Mouse (Mus musculus) limb, embryonic 14.5 days (tissue): Measurements from ENCODE around the gene Mamld1. TPM values are rescaled to one million over a fixed set of nuclear protein-coding genes. Genes with fewer than 3 reads are reported as not detected.

Experiments used
- ATAC-seq: fragments of 200-750 bp; cut with Nextera tagmentation; 2 replicates; pipeline ENCODE4 v1.8.0; 2017; ENCODE audit warnings: low read depth, moderate number of reproducible peaks, moderate TSS enrichment; ENCODE audit not compliant: low FRiP score
- DNase-seq: peaks from one replicate; pipeline ENCODE4 v3.0.0-alpha.2; 2015; ENCODE audit warnings: low spot score
- H3K27ac ChIP-seq: fragments of 300-500 bp; sonication (generic); replicated peaks from 2 replicates; pipeline ENCODE4 v1.5.1; 2014; ENCODE audit warnings: low read depth, mild to moderate bottlenecking, low read length, moderate library complexity, mixed read lengths
- H3K27me3 ChIP-seq: fragments of 300-500 bp; sonication (generic); 2 replicates; pipeline ENCODE4 v1.6.1; 2014; ENCODE audit warnings: low read length, mixed read lengths; ENCODE audit not compliant: control insufficient read depth, insufficient read depth
- H3K36me3 ChIP-seq: fragments of 300-500 bp; sonication (generic); 2 replicates; pipeline ENCODE4 v1.6.1; 2014; ENCODE audit warnings: mild to moderate bottlenecking, low read length, moderate library complexity, mixed read lengths; ENCODE audit not compliant: control insufficient read depth, insufficient read depth
- H3K4me1 ChIP-seq: fragments of 300-500 bp; sonication (generic); 2 replicates; pipeline ENCODE4 v1.6.1; 2014; ENCODE audit warnings: antibody characterized with exemption, low read length, mixed read lengths; ENCODE audit not compliant: control insufficient read depth, insufficient read depth
- H3K4me2 ChIP-seq: fragments of 300-500 bp; sonication (generic); replicated peaks from 2 replicates; pipeline ENCODE4 v1.6.1; 2014; ENCODE audit warnings: low read depth, mild to moderate bottlenecking, low read length, moderate library complexity; ENCODE audit not compliant: severe bottlenecking
- H3K4me3 ChIP-seq: fragments of 300-500 bp; sonication (generic); replicated peaks from 2 replicates; pipeline ENCODE4 v1.5.1; 2014; ENCODE audit warnings: low read length
- H3K9ac ChIP-seq: fragments of 300-500 bp; sonication (generic); 2 replicates; pipeline ENCODE4 v1.6.1; 2014; ENCODE audit warnings: mild to moderate bottlenecking, low read depth, low read length, moderate library complexity; ENCODE audit not compliant: severe bottlenecking
- H3K9me3 ChIP-seq: fragments of 300-500 bp; sonication (generic); 2 replicates; pipeline ENCODE4 v1.6.1; 2016; ENCODE audit warnings: low read length; ENCODE audit not compliant: control insufficient read depth
- POLR2A ChIP-seq: fragments of 200-500 bp; IDR thresholded peaks from 2 replicates; pipeline ENCODE4 v1.8.0; 2012; ENCODE audit warnings: inconsistent platforms, mild to moderate bottlenecking, moderate library complexity, borderline replicate concordance; ENCODE audit not compliant: insufficient read depth, insufficient read length; ENCODE audit errors: extremely low read depth
- WGBS: fragments of 180-500 bp; shearing (Covaris S2); extraction: QIAGEN DNeasy Blood & Tissue Kit; methylation state at CpG from one replicate; pipeline ENCODE4 v1.1.7; 2014; 5-methylcytosine and 5-hydroxymethylcytosine counted together
- polyA plus RNA-seq, 2 experiments: library from polyadenylated mRNA; depleted of rRNA in 1 of 2; stranded (reverse) in 1 of 2; unstranded in 1 of 2; fragments of >200 nt; fragmentation: Nextera tagmentation in 1 of 2; extraction: Ambion mirVana in 1 of 2; gene quantifications; 2 replicates each; pipeline versions ENCODE4 v1.2.1 to v1.2.3; 2012 to 2014

Gene Mamld1
- polyA plus RNA-seq, 2 experiments: 3.9 to 4.0 TPM

- no peaks in the 10 kb centered on the region for H3K9me3 ChIP-seq
- H3K4me2 ChIP-seq: no peak overlapping the region
- no peak for TF ChIP-seq POLR2A
- DNase-seq (no peak), ATAC-seq (no peak)
- 83% methylated on average over 1 of the region's 1 CpGs for WGBS
- no peaks in the 10 kb centered on the region for H3K4me1 ChIP-seq
- H3K36me3 ChIP-seq: no peaks in the 10 kb centered on the region
- no peak overlapping the region for H3K4me3 ChIP-seq
- H3K27ac ChIP-seq: no peak overlapping the region
- no peaks in the 10 kb centered on the region for H3K27me3 ChIP-seq
- no peak overlapping the region for H3K9ac ChIP-seq
Measured at GRCm38 (mm10) chrX:71186396-71186795, 136.3 kb downstream of the Mamld1 start.

DNA sequence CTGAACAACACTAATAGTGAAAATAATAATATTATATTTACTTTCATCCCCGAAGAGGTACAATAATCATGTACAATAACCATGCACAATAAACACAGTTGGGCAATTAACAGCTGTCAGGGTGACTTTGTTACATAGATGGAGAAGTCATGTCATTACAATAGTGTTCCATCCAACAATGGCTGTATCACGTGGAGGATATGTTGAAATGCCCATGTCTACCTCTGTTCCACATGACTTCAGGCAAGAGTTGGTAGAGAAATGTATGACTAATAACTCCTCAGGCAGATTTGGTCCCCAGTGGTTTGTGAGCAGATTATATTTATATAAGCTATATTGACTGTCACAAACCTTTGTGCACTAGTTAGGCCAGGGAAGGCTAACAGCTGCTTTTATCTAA, 154.7 kb downstream of the Mamld1 start:
- TF ChIP-seq POLR2A: no peak
- H3K36me3 ChIP-seq: no peaks in the 10 kb centered on the region
- ATAC-seq (no peak), DNase-seq (no peak)
- no peak overlapping the region for H3K9ac ChIP-seq
- 63% methylated on average over 2 of the region's 2 CpGs for WGBS
- H3K4me2 ChIP-seq: no peak overlapping the region
- H3K4me3 ChIP-seq: no peak overlapping the region
- H3K4me1 ChIP-seq: no peaks in the 10 kb centered on the region
- H3K27me3 ChIP-seq: no peaks in the 10 kb centered on the region; the same call in 1 of the 2 replicates
- no peak overlapping the region for H3K27ac ChIP-seq
- H3K9me3 ChIP-seq: no peaks in the 10 kb centered on the region

Other genes with a start within 250 kb of the Mamld1 start
- 1.9 and 2.5 TPM in 2 replicates for gene Mtm1, start 160.5 kb downstream of the Mamld1 start, polyA plus RNA-seq (2012; rRNA removed)
- gene Mtm1, start 160.5 kb downstream of the Mamld1 start, polyA plus RNA-seq (2014; fragmentation: Nextera tagmentation; extraction: Ambion mirVana): 2.6 and 4.0 TPM in 2 replicates